Mouse (Mus musculus) liver, adult 2 months (tissue): ENCODE results near the gene Gper1. TPM values are rescaled to one million over a fixed set of nuclear protein-coding genes. Genes with fewer than 3 reads are reported as not detected.
"Not testable (repeated sequence)": the region's sequence is repeated elsewhere in the genome, so short reads cannot be mapped to it uniquely, and the experiment has no call there.

ENCODE experiments used
- DNase-seq: peaks from one replicate; pipeline ENCODE4 v3.0.0-alpha.2; 2011; ENCODE audit warnings: low read depth, low spot score; ENCODE audit errors: extremely low read depth
- H3K27ac ChIP-seq: fragments of 200-500 bp; replicated peaks from 2 replicates; pipeline ENCODE4 v1.5.1; 2012; ENCODE audit warnings: low read depth, mild to moderate bottlenecking, control low read depth, inconsistent platforms, low read length; ENCODE audit not compliant: insufficient read depth
- H3K27me3 ChIP-seq: fragments of 200-500 bp; 2 replicates; pipeline ENCODE4 v1.6.1; 2012; ENCODE audit warnings: mild to moderate bottlenecking, moderate library complexity, low read length, inconsistent platforms; ENCODE audit not compliant: control insufficient read depth, insufficient read depth
- H3K36me3 ChIP-seq: fragments of 200-500 bp; 2 replicates; pipeline ENCODE4 v1.6.1; 2012; ENCODE audit warnings: low read length, inconsistent platforms; ENCODE audit not compliant: control insufficient read depth, insufficient read depth
- H3K4me1 ChIP-seq: fragments of 200-500 bp; 2 replicates; pipeline ENCODE4 v1.6.1; 2011; ENCODE audit warnings: low read length; ENCODE audit not compliant: control insufficient read depth, insufficient read depth
- H3K4me3 ChIP-seq: fragments of 200-500 bp; 2 replicates; pipeline ENCODE4 v1.5.1; 2011; ENCODE audit warnings: low read depth, mild to moderate bottlenecking, control low read depth, low read length, moderate library complexity; ENCODE audit not compliant: insufficient read depth
- H3K79me2 ChIP-seq: fragments of 200-500 bp; 2 replicates; pipeline ENCODE4 v1.6.1; 2012; ENCODE audit warnings: inconsistent platforms, mild to moderate bottlenecking, low read length, moderate library complexity; ENCODE audit not compliant: control insufficient read depth, insufficient read depth
- H3K9ac ChIP-seq: fragments of 200-500 bp; 2 replicates; pipeline ENCODE4 v1.6.1; 2012; ENCODE audit warnings: low read depth, mild to moderate bottlenecking, control low read depth, inconsistent platforms, low read length
- CTCF ChIP-seq: fragments of 200-500 bp; IDR thresholded peaks from 2 replicates; pipeline ENCODE4 v1.5.1; 2011; ENCODE audit warnings: low read depth, low read length, control low read depth
- POLR2A ChIP-seq: fragments of 200-500 bp; IDR thresholded peaks from 2 replicates; pipeline ENCODE4 v1.6.1; 2011; ENCODE audit warnings: low read length, control low read depth; ENCODE audit not compliant: insufficient read depth; ENCODE audit errors: extremely low read depth
- WGBS: fragments of 180-500 bp; shearing (Covaris S2); methylation state at CpG from one replicate; pipeline ENCODE4 v1.1.7; 2018; 5-methylcytosine and 5-hydroxymethylcytosine counted together
- polyA plus RNA-seq: library from polyadenylated mRNA; depleted of rRNA; stranded (reverse); fragments of >200 nt; gene quantifications from 2 replicates; pipeline ENCODE4 v1.2.3, GENCODE M21; 2012
- total RNA-seq: library from RNA; depleted of rRNA; stranded (reverse); fragments of >200 nt; gene quantifications from 2 replicates; pipeline ENCODE4 v1.2.3, GENCODE M21; 2014

The Gper1 gene
- total and polyA plus RNA-seq, 2 experiments = 0.02 TPM; not detected in 1

GRCm38 (mm10) chr5:139388694-139389675 is 34.0 kb upstream of the Gper1 start:
- Histone ChIP-seq H3K36me3 (peaks cover 3% of the 10 kb centered on the region; the same call in 1 of the 2 replicates), H3K27me3 (no peaks in the 10 kb centered on the region), H3K4me3 (no peak overlapping the region), H3K4me1 (peaks cover 55% of the 10 kb centered on the region), H3K79me2 (peaks cover 43% of the 10 kb centered on the region), H3K27ac (peak overlapping the region; percentile 65), H3K9ac (peak overlapping the region; percentile 19)
- TF ChIP-seq POLR2A (no peak), CTCF (no peak)
- no peak for DNase-seq
- WGBS = 46% methylated on average over 17 of the region's 17 CpGs

GRCm38 (mm10) chr5:139389676-139390061 is 33.3 kb upstream of the Gper1 start:
- peak overlapping the region; percentile 8; the same call in 1 of the 2 replicates for H3K9ac ChIP-seq
- peak overlapping the region; percentile 57 for H3K27ac ChIP-seq
- WGBS = 2% methylated on average over 6 of the region's 6 CpGs
- peaks cover 53% of the 10 kb centered on the region for H3K4me1 ChIP-seq
- H3K4me3 ChIP-seq = no peak overlapping the region
- H3K36me3 ChIP-seq = peaks cover 3% of the 10 kb centered on the region; the same call in 1 of the 2 replicates
- DNase-seq = peak; percentile 86
- TF ChIP-seq CTCF (peak; percentile 26; the same call in 1 of the 2 replicates), POLR2A (no peak)
- peaks cover 43% of the 10 kb centered on the region for H3K79me2 ChIP-seq
- no peaks in the 10 kb centered on the region for H3K27me3 ChIP-seq

- not testable (repeated sequence) for H3K4me3 ChIP-seq, DNase-seq, H3K36me3 ChIP-seq, H3K27me3 ChIP-seq
- Histone ChIP-seq H3K27ac (peak overlapping the region; percentile 0; the same call in 1 of the 2 replicates), H3K4me1 (peaks cover 45% of the 10 kb centered on the region), H3K79me2 (peaks cover 36% of the 10 kb centered on the region), H3K9ac (peak overlapping the region; percentile 17; the same call in 1 of the 2 replicates)
- WGBS = 74% methylated on average over 5 of the region's 5 CpGs
Observed at GRCm38 (mm10) chr5:139390324-139391119, 32.4 kb upstream of the Gper1 start.

- no peak for TF ChIP-seq CTCF
- no peak for TF ChIP-seq POLR2A
- no peak for DNase-seq
Observed at GRCm38 (mm10) chr5:139391309-139391990, 31.5 kb upstream of the Gper1 start.

More at GRCm38 (mm10) chr5:139391309-139391990, 31.5 kb upstream of the Gper1 start:
- WGBS = 59% methylated on average over 11 of the region's 11 CpGs
- Histone ChIP-seq H3K36me3 (peaks cover 3% of the 10 kb centered on the region; the same call in 1 of the 2 replicates), H3K9ac (no peak overlapping the region; the same call in 1 of the 2 replicates), H3K27me3 (no peaks in the 10 kb centered on the region), H3K79me2 (peaks cover 26% of the 10 kb centered on the region), H3K4me3 (no peak overlapping the region), H3K27ac (peak overlapping the region; percentile 0; the same call in 1 of the 2 replicates), H3K4me1 (peaks cover 36% of the 10 kb centered on the region)
